Mouse (Mus musculus) adrenal gland, postnatal 14 days (tissue): Measurements from ENCODE around the gene Cytip. TPM values are rescaled to one million over a fixed set of nuclear protein-coding genes. Genes with fewer than 3 reads are reported as not detected.

Source experiments
- DNase-seq: peaks from one replicate; pipeline ENCODE4 v3.0.0; 2021; ENCODE audit warnings: mixed read lengths
- total RNA-seq: library from RNA; stranded (reverse); gene quantifications from 2 replicates; pipeline ENCODE4 v1.2.3, GENCODE M21; 2021

Cytip gene
- total RNA-seq, 1 experiment from 2014 or later = 10.5 TPM

DNA sequence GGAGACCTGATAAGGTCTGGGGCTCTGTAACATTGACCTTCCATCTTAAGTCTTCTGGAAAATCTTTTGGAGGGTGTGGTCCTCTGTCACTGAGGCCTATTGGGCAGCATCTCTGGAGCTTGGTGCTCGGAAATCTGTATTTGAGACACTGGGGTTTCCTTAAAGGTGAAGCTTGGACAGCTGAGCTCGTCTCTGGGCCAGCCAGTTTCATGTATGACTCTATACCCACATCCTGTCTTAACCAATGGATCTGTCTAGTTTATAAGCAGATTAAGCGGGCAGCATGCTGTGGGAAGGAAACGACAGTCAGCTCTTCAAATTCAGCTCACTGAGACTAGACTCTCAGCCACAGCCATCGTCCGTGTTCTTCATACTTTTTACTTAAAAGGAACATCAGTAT, 88.3 kb downstream of the Cytip start:
- DNase-seq = no peak

DNA sequence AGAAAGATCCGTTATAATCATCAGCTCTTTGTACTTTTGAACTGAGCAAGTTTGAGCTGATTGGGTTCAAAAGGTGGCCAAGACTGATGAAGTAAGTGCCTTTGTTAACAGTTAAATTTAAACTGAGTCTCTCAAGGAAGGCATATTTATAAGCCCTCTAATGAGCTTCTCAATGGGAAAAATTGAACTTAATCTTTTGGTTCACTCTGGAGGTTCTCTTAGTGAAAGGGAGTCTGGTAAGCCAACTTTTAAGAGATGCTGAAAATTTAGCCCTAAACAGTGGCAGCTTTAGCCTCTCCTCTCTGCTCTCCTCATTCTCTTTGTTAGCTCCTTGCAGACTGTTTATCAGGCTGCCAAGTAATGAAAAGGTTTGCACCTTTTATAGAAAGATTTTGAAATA, 100.5 kb downstream of the Cytip start:
- DNase-seq = no peak

DNA sequence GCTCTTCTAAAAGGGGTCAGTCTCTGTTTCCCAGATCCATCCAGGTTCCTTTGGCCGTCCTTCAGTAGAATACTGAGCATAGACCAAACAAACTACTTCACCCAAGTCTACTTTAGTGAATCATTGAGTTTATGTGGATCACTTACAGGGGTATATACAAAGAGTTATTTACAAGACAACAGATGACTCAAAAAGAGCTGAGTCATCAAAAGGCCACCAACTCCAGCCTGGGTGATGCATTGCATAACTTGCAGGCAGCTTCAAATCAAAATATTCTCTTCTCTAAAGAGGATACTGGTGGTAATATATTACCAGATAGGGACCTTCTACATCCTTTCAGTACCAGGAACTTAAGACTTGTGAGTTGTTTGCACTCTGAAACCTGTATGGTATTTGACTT, 108.9 kb downstream of the Cytip start:
- DNase-seq = no peak

DNA sequence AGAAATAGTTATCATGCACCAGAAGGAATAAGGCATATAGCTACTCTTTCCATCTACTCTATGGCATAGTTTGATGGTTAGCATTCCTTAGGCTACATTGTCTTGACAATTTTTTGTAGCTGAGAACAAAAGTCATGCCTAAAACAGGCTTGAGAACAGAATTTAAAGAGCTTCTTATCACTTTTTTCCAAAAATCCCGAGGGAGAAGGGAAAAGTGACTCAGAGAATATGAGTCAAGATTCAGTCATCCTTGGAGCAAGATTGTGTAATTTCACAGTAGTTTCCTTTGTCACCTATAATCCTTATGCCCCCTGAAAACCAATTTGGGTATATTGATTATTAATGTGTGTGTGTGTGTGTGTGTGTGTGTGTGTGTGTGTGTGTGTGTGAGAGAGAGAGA, 115.5 kb downstream of the Cytip start:
- DNase-seq = no peak

Other genes with a start within 250 kb of the Cytip start
- gene Galnt5, start 197.6 kb downstream of the Cytip start, total RNA-seq = 0.08 and 0.15 TPM in 2 replicates
- gene Ermn, start 142.7 kb downstream of the Cytip start, total RNA-seq = not detected in 2 replicates
- 34.1 and 38.2 TPM in 2 replicates for gene Acvr1c, start 162.4 kb upstream of the Cytip start, total RNA-seq